Mouse (Mus musculus) embryonic facial prominence, embryonic 14.5 days (tissue): ENCODE results near the gene Plekhj1. TPM values are rescaled to one million over a fixed set of nuclear protein-coding genes. Genes with fewer than 3 reads are reported as not detected.

Source experiments
- ATAC-seq: fragments of 200-750 bp; cut with Nextera tagmentation; 2 replicates; pipeline ENCODE4 v1.8.0; 2017; ENCODE audit warnings: low read depth, moderate number of reproducible peaks, moderate TSS enrichment
- DNase-seq: peaks from one replicate; pipeline ENCODE4 v3.0.0-alpha.2; 2015; ENCODE audit warnings: low spot score
- H3K27ac ChIP-seq: fragments of 300-500 bp; sonication (generic); replicated peaks from 2 replicates; pipeline ENCODE4 v1.5.1; 2014; ENCODE audit warnings: low read depth, mild to moderate bottlenecking, low read length, moderate library complexity
- H3K27me3 ChIP-seq: fragments of 300-500 bp; sonication (generic); replicated peaks from 2 replicates; pipeline ENCODE4 v1.6.1; 2014; ENCODE audit warnings: low read length; ENCODE audit not compliant: control insufficient read depth, insufficient read depth
- H3K36me3 ChIP-seq: fragments of 300-500 bp; sonication (generic); 2 replicates; pipeline ENCODE4 v1.6.1; 2014; ENCODE audit warnings: low read length, mixed read lengths; ENCODE audit not compliant: control insufficient read depth, insufficient read depth
- H3K4me1 ChIP-seq: fragments of 300-500 bp; sonication (generic); 2 replicates; pipeline ENCODE4 v1.6.1; 2014; ENCODE audit warnings: antibody characterized with exemption, low read length; ENCODE audit not compliant: control insufficient read depth, insufficient read depth
- H3K4me2 ChIP-seq: fragments of 300-500 bp; sonication (generic); 2 replicates; pipeline ENCODE4 v1.6.1; 2014; ENCODE audit warnings: low read depth, mild to moderate bottlenecking, low read length, moderate library complexity, mixed read lengths
- H3K4me3 ChIP-seq: fragments of 300-500 bp; sonication (generic); 2 replicates; pipeline ENCODE4 v1.5.1; 2014; ENCODE audit warnings: low read depth, mild to moderate bottlenecking, low read length
- H3K9ac ChIP-seq: fragments of 300-500 bp; sonication (generic); 2 replicates; pipeline ENCODE4 v1.6.1; 2014; ENCODE audit warnings: low read depth, mild to moderate bottlenecking, low read length, moderate library complexity, mixed read lengths
- H3K9me3 ChIP-seq: fragments of 300-500 bp; sonication (generic); 2 replicates; pipeline ENCODE4 v1.6.1; 2016; ENCODE audit warnings: low read length; ENCODE audit not compliant: control insufficient read depth
- WGBS: fragments of 180-500 bp; shearing (Covaris S2); extraction: QIAGEN DNeasy Blood & Tissue Kit; methylation state at CpG from one replicate; pipeline ENCODE4 v1.1.7; 2014; 5-methylcytosine and 5-hydroxymethylcytosine counted together
- polyA plus RNA-seq: library from polyadenylated mRNA; unstranded; fragments of >200 nt; fragmentation: Nextera tagmentation; extraction: Ambion mirVana; gene quantifications from 2 replicates; pipeline ENCODE4 v1.2.1, GENCODE M21; 2014

The Plekhj1 gene
- polyA plus RNA-seq, 1 experiment from 2014 or later, result 102 TPM

DNA sequence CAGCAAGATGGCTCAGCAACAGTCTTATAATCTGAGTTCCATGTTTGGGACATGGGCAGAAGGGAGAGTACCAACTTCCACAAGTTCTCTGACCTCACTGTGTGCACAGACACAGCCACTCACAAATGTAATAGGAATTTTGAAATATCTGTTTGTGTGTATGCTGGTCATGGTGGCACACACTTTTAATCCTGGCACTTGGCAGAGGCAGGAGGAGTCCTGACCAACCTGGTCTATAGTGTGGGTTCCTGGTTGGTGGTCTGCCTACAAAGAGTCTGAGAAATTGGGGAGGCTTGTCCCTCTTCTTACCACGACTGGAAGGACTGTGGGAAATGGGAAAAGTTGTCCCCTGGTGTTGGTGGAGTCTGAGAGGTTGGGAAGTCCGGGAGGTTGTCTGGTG lies 41.9 kb downstream of the Plekhj1 start:
- ATAC-seq (no peak), DNase-seq (no peak)
- H3K36me3 ChIP-seq, result no peaks in the 10 kb centered on the region
- peak overlapping the region; percentile 86 for H3K4me3 ChIP-seq
- peaks cover 30% of the 10 kb centered on the region for H3K4me1 ChIP-seq
- 60% methylated on average over 2 of the region's 2 CpGs for WGBS
- H3K9ac ChIP-seq, result peak overlapping the region; percentile 93
- H3K4me2 ChIP-seq, result peak overlapping the region; percentile 83
- no peaks in the 10 kb centered on the region for H3K27me3 ChIP-seq
- no peaks in the 10 kb centered on the region for H3K9me3 ChIP-seq
- H3K27ac ChIP-seq, result no peak overlapping the region

DNA sequence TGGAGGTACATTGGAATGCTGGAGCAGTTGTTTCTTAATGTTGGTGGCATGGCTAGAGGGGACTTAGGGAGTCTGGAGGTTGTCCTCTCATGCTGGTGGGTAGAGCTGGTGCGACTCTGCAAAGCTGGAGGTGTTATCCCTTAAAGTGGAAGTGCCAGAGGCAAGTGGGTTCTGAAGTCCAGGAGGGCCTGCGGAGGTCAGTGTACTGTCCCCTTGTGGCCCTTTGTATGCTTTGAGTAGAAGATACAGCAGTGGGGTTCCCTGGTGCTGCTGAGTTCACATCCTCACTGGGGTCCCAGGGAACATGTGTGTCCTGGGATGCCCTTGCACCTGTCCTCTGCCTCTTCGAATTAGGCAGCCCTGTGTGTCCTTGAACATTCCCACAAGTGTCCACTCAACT lies 42.3 kb downstream of the Plekhj1 start:
- Histone ChIP-seq H3K9me3 (no peaks in the 10 kb centered on the region), H3K27me3 (no peaks in the 10 kb centered on the region), H3K4me2 (peak overlapping the region; percentile 83), H3K36me3 (no peaks in the 10 kb centered on the region), H3K4me3 (peak overlapping the region; percentile 86), H3K27ac (no peak overlapping the region), H3K4me1 (peaks cover 32% of the 10 kb centered on the region), H3K9ac (peak overlapping the region; percentile 93)
- ATAC-seq (no peak), DNase-seq (no peak)
- WGBS, result 26% methylated on average over 3 of the region's 3 CpGs

DNA sequence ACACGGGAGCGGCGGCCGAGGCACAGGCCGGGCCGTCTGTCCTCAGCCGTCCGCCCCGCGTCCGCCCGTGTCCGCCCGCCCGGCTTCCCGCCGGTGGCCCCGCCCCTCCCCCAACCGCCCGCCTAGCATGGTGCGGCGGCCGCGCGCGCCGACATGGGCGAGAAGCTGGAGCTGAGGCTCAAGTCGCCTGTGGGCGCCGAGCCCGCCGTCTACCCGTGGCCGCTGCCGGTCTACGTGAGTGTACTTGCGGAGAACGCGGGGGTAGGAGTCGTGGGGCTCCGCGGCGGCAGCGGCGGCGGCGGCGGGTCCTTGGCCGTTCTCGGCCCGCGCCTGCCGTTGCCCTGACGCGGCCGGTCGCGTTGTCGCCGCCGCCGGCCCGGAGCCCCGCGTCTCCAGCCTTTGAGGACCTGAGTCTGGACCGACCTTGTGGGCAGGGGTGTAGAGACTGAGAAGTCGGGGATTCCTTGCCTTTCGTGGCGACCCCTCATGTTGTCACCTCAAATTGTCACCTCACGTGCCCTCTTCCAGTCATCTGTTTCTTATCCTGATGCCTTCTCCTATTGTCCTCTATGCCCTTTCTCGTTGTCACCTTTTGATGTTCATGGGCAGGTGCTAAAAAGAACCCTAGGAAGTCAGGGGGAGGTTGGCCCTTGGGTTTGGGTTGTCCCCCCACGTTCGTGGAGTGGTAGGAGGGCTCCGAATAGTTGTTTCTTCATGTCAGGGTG lies 43.0 kb downstream of the Plekhj1 start:
- Histone ChIP-seq H3K4me1 (peaks cover 32% of the 10 kb centered on the region), H3K4me2 (peak overlapping the region; percentile 83), H3K27ac (peak overlapping the region; percentile 81), H3K9ac (peak overlapping the region; percentile 93), H3K36me3 (no peaks in the 10 kb centered on the region), H3K4me3 (peak overlapping the region; percentile 86), H3K9me3 (no peaks in the 10 kb centered on the region), H3K27me3 (no peaks in the 10 kb centered on the region)
- WGBS, result under 1% methylated on average over 21 of the region's 75 CpGs
- no peak for DNase-seq
- peak; percentile 39; the same call in 1 of the 2 replicates for ATAC-seq

DNA sequence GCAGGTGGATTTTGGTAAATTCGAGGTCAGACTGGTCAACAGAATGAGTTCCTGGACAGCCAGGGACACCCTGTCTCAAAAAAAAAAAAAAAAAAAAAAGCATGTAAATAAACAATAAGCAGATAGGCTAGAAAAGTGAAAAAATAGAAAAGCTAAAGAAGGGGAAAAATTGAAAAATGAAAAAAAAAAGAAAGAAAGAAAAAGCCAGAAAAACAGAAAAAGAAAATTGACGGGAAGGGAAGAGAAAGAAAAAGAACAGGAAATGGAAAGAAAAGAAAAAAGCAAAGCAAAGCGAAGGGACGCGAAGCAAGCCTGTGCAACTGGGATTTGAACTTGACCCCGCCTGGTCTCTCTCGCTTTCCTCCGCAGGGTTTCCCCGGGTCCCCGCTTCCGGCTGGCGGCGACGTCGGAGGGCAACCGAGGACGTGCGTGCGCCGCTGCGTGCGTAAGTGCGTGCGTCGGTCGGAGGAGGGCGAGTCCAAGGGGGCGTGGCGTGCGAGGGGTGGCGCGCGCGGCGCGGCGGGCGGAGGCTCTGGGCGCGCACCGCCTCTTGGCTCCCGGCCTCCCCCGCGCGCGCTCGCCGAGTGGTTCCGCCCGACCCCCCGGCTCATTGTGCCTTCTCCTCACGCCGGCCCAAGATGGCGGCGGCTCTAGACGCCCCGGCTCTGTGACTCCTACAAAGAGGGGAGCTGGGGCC lies 43.7 kb downstream of the Plekhj1 start, which contains the start of gene Dot1l:
TSS of gene Dot1l (plus strand) at position 613 of the 697 bp plus-strand sequence.
- H3K27ac ChIP-seq, result peak within 1 kb of the TSS; percentile 81
- H3K4me1 ChIP-seq, result peaks cover 32% of the 10 kb centered on the region
- 3% methylated on average over 10 of the region's 57 CpGs for WGBS
- H3K9ac ChIP-seq, result peak within 1 kb of the TSS; percentile 93
- DNase-seq (peak; percentile 98), ATAC-seq (peak; percentile 92)
- H3K4me2 ChIP-seq, result peak within 1 kb of the TSS; percentile 83
- H3K27me3 ChIP-seq, result no peaks in the 10 kb centered on the region
- no peaks in the 10 kb centered on the region for H3K36me3 ChIP-seq
- H3K9me3 ChIP-seq, result no peaks in the 10 kb centered on the region
- H3K4me3 ChIP-seq, result peak within 1 kb of the TSS; percentile 86

DNA sequence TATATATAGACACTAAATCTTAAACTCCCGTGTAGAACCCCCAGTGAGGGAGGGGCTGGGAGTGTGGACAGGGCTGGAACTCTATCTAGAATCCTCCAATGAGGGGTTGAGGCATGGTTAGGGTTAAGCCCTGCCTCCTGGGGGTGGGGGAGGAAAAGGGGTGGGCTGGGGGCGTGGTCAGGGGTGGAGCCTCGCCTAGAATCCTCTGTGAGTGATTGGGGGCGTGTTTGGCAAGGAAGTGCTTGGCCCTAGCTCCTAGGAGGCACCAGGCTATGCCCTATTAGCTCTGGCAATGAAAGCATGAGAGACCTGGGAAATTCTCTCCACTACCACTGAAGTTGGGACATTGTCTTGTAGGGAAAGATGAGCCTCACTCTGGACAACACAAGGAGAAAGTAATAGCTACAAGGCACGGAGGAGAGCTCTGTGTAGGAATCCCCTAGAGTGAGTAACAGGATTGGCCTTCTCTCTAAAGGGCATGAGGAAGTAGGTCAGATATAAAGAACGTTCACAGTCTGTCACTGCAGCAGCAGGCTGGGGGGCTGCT lies 46.3 kb downstream of the Plekhj1 start:
- Histone ChIP-seq H3K4me3 (peak overlapping the region; percentile 21; the same call in 1 of the 2 replicates), H3K36me3 (no peaks in the 10 kb centered on the region), H3K4me2 (peak overlapping the region; percentile 45), H3K9ac (no peak overlapping the region), H3K27ac (peak overlapping the region; percentile 74; the same call in 1 of the 2 replicates), H3K27me3 (no peaks in the 10 kb centered on the region), H3K9me3 (no peaks in the 10 kb centered on the region), H3K4me1 (peaks cover 26% of the 10 kb centered on the region)
- 7% methylated on average over 6 of the region's 6 CpGs for WGBS
- ATAC-seq, result peak; percentile 64
- DNase-seq, result peak; percentile 87

DNA sequence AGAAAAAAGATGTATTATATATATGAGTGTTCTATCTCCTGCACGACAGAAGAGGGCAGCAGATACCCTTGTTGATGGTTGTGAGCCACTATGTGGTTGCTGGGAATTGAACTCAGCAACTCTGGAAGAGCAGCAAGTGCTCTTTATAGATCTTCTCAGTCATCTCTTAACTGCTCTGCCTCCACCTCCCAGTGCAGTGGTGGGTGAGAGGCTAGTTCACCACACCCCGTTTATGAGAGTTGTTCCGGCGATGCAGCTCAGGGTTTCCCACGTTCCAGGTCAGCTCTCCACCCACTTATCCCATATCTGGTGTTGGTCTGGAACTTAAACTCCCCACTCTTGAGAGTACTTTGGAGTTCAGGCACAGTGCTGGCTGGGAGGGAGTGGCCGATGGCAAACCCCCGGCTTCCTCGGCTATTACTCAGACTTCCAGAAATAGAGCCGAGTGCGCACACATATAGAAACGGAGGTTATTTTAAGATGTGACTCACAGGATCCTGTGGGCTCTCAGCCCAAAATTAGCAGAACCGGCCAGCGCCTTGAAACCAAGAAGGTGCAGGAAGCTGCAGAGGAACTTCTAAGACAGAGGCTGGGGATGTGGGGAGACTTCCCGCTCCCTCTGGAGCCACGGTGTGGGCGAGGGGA lies 47.1 kb downstream of the Plekhj1 start:
- Histone ChIP-seq H3K9ac (no peak overlapping the region), H3K27me3 (no peaks in the 10 kb centered on the region), H3K36me3 (no peaks in the 10 kb centered on the region), H3K9me3 (no peaks in the 10 kb centered on the region), H3K4me2 (peak overlapping the region; percentile 45), H3K4me3 (peak overlapping the region; percentile 21), H3K4me1 (peaks cover 17% of the 10 kb centered on the region), H3K27ac (peak overlapping the region; percentile 74)
- 17% methylated on average over 16 of the region's 16 CpGs for WGBS
- peak; percentile 14; the same call in 1 of the 2 replicates for ATAC-seq
- DNase-seq, result peak; percentile 76

DNA sequence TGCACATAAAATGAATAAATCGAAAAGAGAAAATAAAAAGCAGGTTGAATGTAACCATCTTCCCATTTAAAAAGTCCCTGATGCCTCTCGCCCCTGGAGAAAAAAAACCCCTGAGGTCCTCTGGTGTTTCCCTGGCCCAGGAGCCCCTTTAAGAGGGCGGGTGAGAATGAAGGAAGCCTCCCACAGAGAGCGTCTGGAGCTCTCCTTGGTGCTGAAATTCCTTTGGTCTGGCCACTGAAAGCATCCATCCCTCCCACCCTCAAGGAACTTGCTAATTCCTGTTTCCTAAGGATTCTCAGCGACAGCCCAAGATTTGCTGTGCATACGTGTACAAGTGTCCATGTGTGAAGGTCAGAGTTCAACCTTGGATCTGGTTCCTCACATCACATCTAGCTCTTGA lies 49.8 kb downstream of the Plekhj1 start:
- peaks cover 13% of the 10 kb centered on the region for H3K4me1 ChIP-seq
- H3K9ac ChIP-seq, result no peak overlapping the region
- no peak overlapping the region for H3K4me3 ChIP-seq
- no peak overlapping the region for H3K27ac ChIP-seq
- 9% methylated on average over 6 of the region's 6 CpGs for WGBS
- no peaks in the 10 kb centered on the region for H3K36me3 ChIP-seq
- H3K27me3 ChIP-seq, result no peaks in the 10 kb centered on the region
- ATAC-seq, result no peak
- peak; percentile 87 for DNase-seq
- H3K9me3 ChIP-seq, result no peaks in the 10 kb centered on the region
- no peak overlapping the region for H3K4me2 ChIP-seq

DNA sequence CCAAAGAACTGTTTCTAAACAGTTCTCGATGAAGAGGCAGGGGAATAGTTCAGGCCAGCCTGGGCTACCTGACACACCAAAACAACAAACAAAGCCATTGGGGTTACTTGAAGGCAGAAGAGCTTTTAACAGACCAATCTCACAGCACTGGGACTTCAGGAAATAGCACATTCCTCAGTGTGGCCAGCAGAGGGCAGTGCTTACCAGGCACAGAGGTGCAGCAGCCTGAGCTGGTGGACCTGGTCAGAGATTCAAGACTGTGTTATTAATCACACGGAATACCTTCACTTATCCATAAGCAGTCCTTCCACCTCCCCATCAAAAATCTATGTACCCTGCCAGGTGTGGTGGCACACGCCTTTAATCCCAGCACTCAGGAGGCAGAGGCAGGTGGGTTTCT lies 51.0 kb downstream of the Plekhj1 start:
- WGBS, result 14% methylated on average over 3 of the region's 3 CpGs

More for the DNA sequence above, 51.0 kb downstream of the Plekhj1 start:
- Histone ChIP-seq H3K9ac (no peak overlapping the region), H3K27ac (no peak overlapping the region), H3K9me3 (no peaks in the 10 kb centered on the region), H3K4me3 (no peak overlapping the region), H3K4me2 (no peak overlapping the region), H3K4me1 (peaks cover 14% of the 10 kb centered on the region), H3K36me3 (no peaks in the 10 kb centered on the region), H3K27me3 (no peaks in the 10 kb centered on the region)
- DNase-seq, result peak; percentile 72
- no peak for ATAC-seq
